Mouse (Mus musculus): ENCODE data around the gene Rbms1.

DNA sequence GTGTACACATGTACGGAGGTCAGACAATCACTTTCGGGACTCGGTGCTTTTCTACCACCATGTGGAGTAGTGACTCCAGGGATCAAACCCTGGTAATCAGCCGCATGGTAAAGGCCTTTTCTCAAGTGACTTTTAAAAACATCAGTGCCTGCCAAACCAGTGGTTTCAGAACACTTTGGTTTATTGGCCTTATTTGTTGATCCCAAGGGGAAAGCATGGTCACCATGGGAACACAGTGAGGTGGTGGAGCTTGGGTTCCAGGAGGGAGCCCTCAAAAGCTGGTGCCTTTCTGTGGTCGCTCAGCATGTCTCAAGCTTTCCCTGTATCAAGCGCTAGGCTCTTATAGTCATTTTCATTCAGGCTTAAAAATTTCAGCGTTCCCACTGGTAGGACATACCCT lies 126.8 kb downstream of the Rbms1 start:
- no peak for TF ChIP-seq EP300 (IDR thresholded peaks at IDR 0.05; ENCODE audit: low read depth in 1 of 2, low read length in 2 of 2)
- TF ChIP-seq RCOR1 (IDR thresholded peaks at IDR 0.05; ENCODE audit: low read depth, low read length): no peak
- no peak for TF ChIP-seq CTCF (IDR thresholded peaks at IDR 0.05 in 2 of 3, conservative IDR thresholded peaks at IDR 0.05 in 1 of 3; ENCODE audit: control insufficient read depth in 1 of 3, insufficient read depth in 1 of 3, low read depth in 2 of 3, low read length in 3 of 3, poor library complexity in 1 of 3, severe bottlenecking in 1 of 3)
- no peak for TF ChIP-seq MEF2A (IDR thresholded peaks at IDR 0.05; ENCODE audit: extremely low read depth, insufficient replicate concordance, low read depth, low read length, poor library complexity, severe bottlenecking)
